12 mouse cellular contexts compared by ENCODE assay signal in genomic region chr1:154788491-154788890, GRCm38 (mm10).
DNase-seq lines count a peak whose midpoint lies in the region; ATAC-seq lines count a peak whose summit lies in the region.
"Had no signal": no experiment of that assay in that cellular context is flagged by ENCODE, and none has a peak within 500 bp of the region (broad histone marks: within the 10 kb centered on the region; RNA-seq: fewer than 3 reads in every experiment).

No protein-coding gene starts in this region.

- no peak for DNase-seq in hindbrain, embryonic 14.5 days (ENCODE audit: low spot score)
- no peak for DNase-seq in neural tube, embryonic 10.5 days (ENCODE audit: extremely low spot score, low spot score)
- peak; percentile 42 to 68 for DNase-seq in left cerebral cortex, postnatal 25 days (ENCODE audit: low spot score in 2 of 2)
- DNase-seq in telencephalon, adult 2 months (ENCODE audit: low read depth, low spot score) = peak; percentile 69

- H3K9ac ChIP-seq in hindbrain, embryonic 15.5 days = no peak overlapping the region
- H3K9ac ChIP-seq in hindbrain, embryonic 14.5 days = no peak overlapping the region
- H3K9ac ChIP-seq in neural tube, embryonic 12.5 days = no peak overlapping the region
- no peak overlapping the region for H3K9ac ChIP-seq in kidney, embryonic 16.5 days (replicated peaks; ENCODE audit: low read length)
- H3K9ac ChIP-seq: embryonic facial prominence, embryonic 15.5 days; heart, embryonic 15.5 days; kidney, embryonic 15.5 days had no signal

- H3K27me3 ChIP-seq in hindbrain, embryonic 15.5 days = peaks cover 5% of the 10 kb centered on the region; the same call in 1 of the 2 replicates
- no peaks in the 10 kb centered on the region for H3K27me3 ChIP-seq in hindbrain, embryonic 14.5 days (ENCODE audit: control insufficient read depth, insufficient read depth, low read length)
- H3K27me3 ChIP-seq in neural tube, embryonic 12.5 days (replicated peaks) = peaks cover 9% of the 10 kb centered on the region; the same call in 1 of the 2 replicates
- H3K27me3 ChIP-seq in kidney, embryonic 16.5 days (ENCODE audit: insufficient read depth, low read length) = 0 out of 2 replicates have a peak, but pooled peaks cover 5% of the 10 kb centered on the region
- H3K27me3 ChIP-seq: CH12.LX had no signal

- no peak overlapping the region for H3K4me2 ChIP-seq in hindbrain, embryonic 15.5 days
- no peak overlapping the region for H3K4me2 ChIP-seq in hindbrain, embryonic 14.5 days (replicated peaks)
- no peak overlapping the region for H3K4me2 ChIP-seq in neural tube, embryonic 12.5 days (replicated peaks)
- no peak overlapping the region for H3K4me2 ChIP-seq in kidney, embryonic 16.5 days (replicated peaks; ENCODE audit: low read depth, low read length)
- H3K4me2 ChIP-seq: embryonic facial prominence, embryonic 15.5 days; heart, embryonic 15.5 days; kidney, embryonic 15.5 days had no signal

- intact Hi-C loops in left cerebral cortex, postnatal 25 days (cut with DNase I) = loop anchor here (2.0 to 10.0 kb wide), 4 partner anchors 79 to 496 kb away; no protein-coding TSS in a partner anchor

- no peaks in the 10 kb centered on the region for H3K9me3 ChIP-seq in hindbrain, embryonic 15.5 days
- H3K9me3 ChIP-seq in hindbrain, embryonic 14.5 days (ENCODE audit: control insufficient read depth, low read length) = no peaks in the 10 kb centered on the region
- H3K9me3 ChIP-seq in neural tube, embryonic 12.5 days = no peaks in the 10 kb centered on the region
- H3K9me3 ChIP-seq in kidney, embryonic 16.5 days (ENCODE audit: low read length) = no peaks in the 10 kb centered on the region
- H3K9me3 ChIP-seq: embryonic facial prominence, embryonic 15.5 days; heart, embryonic 15.5 days; kidney, embryonic 15.5 days had no signal

- no peak overlapping the region for H3K4me3 ChIP-seq in hindbrain, embryonic 15.5 days
- no peak overlapping the region for H3K4me3 ChIP-seq in hindbrain, embryonic 14.5 days (replicated peaks; ENCODE audit: low read length)
- H3K4me3 ChIP-seq in neural tube, embryonic 12.5 days = no peak overlapping the region
- no peak overlapping the region for H3K4me3 ChIP-seq in kidney, embryonic 16.5 days (ENCODE audit: low read length)
- H3K4me3 ChIP-seq: embryonic facial prominence, embryonic 15.5 days; heart, embryonic 15.5 days; kidney, embryonic 15.5 days had no signal

- no peak overlapping the region for H3K27ac ChIP-seq in hindbrain, embryonic 15.5 days (replicated peaks)
- H3K27ac ChIP-seq in hindbrain, embryonic 14.5 days = no peak overlapping the region
- no peak overlapping the region for H3K27ac ChIP-seq in neural tube, embryonic 12.5 days
- H3K27ac ChIP-seq in kidney, embryonic 16.5 days (ENCODE audit: low read length) = no peak overlapping the region
- H3K27ac ChIP-seq: embryonic facial prominence, embryonic 15.5 days; heart, embryonic 15.5 days; kidney, embryonic 15.5 days had no signal

- no peaks in the 10 kb centered on the region for H3K36me3 ChIP-seq in hindbrain, embryonic 15.5 days
- no peaks in the 10 kb centered on the region for H3K36me3 ChIP-seq in hindbrain, embryonic 14.5 days (replicated peaks; ENCODE audit: control insufficient read depth, insufficient read depth)
- no peaks in the 10 kb centered on the region for H3K36me3 ChIP-seq in neural tube, embryonic 12.5 days
- H3K36me3 ChIP-seq in kidney, embryonic 16.5 days (ENCODE audit: insufficient read depth, low read length) = no peaks in the 10 kb centered on the region
- H3K36me3 ChIP-seq: embryonic facial prominence, embryonic 15.5 days; heart, embryonic 15.5 days; kidney, embryonic 15.5 days had no signal

- peak; percentile 46; the same call in 1 of the 2 replicates for ATAC-seq in hindbrain, embryonic 15.5 days (ENCODE audit: low FRiP score, low read depth)
- no peak; the same call in 1 of the 2 replicates for ATAC-seq in hindbrain, embryonic 14.5 days (ENCODE audit: low FRiP score)
- peak; percentile 15; the same call in 1 of the 2 replicates for ATAC-seq in neural tube, embryonic 12.5 days (ENCODE audit: low FRiP score, low read depth)
- no peak for ATAC-seq in kidney, embryonic 16.5 days (ENCODE audit: low FRiP score, low TSS enrichment)
- ATAC-seq: activated CD4-positive, CD25-positive, alpha-beta regulatory T cell, adult 4 months had no signal

- peaks cover 27% of the 10 kb centered on the region for H3K4me1 ChIP-seq in hindbrain, embryonic 15.5 days (replicated peaks)
- no peaks in the 10 kb centered on the region; the same call in 1 of the 2 replicates for H3K4me1 ChIP-seq in hindbrain, embryonic 14.5 days (replicated peaks; ENCODE audit: control insufficient read depth, insufficient read depth, low read length)
- H3K4me1 ChIP-seq in neural tube, embryonic 12.5 days = peaks cover 3% of the 10 kb centered on the region; the same call in 1 of the 2 replicates
- peaks cover 15% of the 10 kb centered on the region for H3K4me1 ChIP-seq in kidney, embryonic 16.5 days (ENCODE audit: insufficient read depth, low read length)

- WGBS in hindbrain, embryonic 15.5 days = 72% methylated on average over 4 of the region's 4 CpGs
- 77% methylated on average over 4 of the region's 4 CpGs for whole genome bisulfite sequencing in hindbrain, embryonic 14.5 days
- WGBS in neural tube, embryonic 12.5 days = 78% methylated on average over 4 of the region's 4 CpGs
- 76% methylated on average over 4 of the region's 4 CpGs for WGBS in kidney, embryonic 16.5 days

Comparison
In these comparisons a context has a peak if more than half of its experiments do, and no peak if none do; other contexts are left out.
1. ATAC-seq: peak in hindbrain, embryonic 15.5 days (single experiment) and neural tube, embryonic 12.5 days (single experiment); none in hindbrain, embryonic 14.5 days (single experiment) and kidney, embryonic 16.5 days (single experiment).
2. DNase-seq: peak in left cerebral cortex, postnatal 25 days (2 of 2) and telencephalon, adult 2 months (single experiment); none in hindbrain, embryonic 14.5 days (single experiment) and neural tube, embryonic 10.5 days (single experiment).